Mouse (Mus musculus): ENCODE data around the gene Ccdc88b.

The Ccdc88b gene

DNA sequence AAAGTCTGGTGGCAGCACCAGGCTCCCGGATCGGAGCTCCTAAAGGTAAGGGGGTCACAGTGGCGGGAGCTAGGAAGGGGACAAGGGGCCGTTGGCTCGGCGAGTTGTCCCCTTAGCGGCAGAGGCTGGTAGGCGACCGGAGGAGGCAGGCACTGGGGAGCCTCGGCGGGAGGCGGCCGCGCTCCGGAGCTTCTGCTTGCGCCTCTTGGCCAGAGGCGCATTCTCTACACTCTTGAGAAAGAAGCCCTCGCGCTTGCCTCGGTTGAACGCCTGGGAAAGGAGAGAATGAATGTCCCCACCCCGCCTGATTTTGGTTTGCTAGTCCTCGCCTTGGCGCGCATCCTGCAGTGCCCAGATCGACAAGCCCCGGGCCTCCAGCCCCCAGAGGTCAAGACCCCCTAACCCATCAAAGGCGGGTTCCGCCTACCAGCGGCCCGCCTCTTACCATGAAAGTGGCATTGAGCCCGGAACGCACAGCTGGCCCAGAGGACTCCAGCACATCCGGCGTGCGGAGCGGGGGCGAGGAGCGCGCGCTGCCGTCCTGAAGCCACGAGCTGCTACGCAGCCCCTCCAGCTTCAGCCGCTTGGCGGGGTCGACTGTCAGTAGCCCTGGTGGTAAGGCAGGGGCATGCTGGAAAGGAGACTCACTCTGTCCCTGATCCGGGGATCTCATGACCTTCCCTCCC, 28.0 kb downstream of the Ccdc88b start:
- no peak for DNase-seq (ENCODE audit: low spot score)

DNA sequence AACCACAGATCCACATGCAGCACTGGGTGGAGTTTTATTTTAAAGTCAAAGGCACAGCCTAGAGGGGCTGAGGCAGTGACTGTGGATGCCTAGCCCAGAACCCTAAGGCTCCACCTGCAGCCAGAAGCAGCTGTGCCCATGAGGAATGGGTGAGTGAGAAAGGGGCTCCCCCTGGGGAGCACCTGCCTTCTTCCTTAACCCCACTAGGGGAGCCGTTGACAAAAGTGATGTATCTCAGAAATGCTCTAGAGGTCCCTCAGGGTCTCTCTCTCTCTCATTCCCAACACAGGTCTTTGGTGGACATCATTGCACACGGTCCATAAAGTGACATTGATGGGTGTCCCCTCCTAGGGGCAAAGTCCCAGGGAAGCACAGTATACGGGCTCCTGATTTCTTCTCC, 28.9 kb downstream of the Ccdc88b start:
- DNase-seq (ENCODE audit: low spot score), result no peak

DNA sequence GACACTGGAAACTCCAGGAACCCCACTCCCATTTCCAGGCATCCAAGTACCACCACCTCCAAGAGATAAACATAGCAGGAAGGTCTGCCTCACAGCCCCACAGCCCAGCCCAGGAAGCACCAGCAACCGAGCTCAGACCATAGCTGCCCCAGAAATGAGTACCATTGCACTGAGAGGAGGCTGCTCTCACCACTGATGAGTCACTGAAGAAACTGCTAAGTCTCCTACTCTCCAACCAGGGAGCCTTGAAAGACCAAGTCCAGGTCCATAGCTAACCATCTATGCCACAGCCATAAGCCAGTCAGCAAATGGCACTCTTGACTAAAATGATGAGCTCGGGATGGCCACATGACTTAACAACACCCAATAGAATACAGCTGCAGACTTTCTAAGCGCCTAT, 31.4 kb downstream of the Ccdc88b start:
- DNase-seq (ENCODE audit: low spot score), result no peak

DNA sequence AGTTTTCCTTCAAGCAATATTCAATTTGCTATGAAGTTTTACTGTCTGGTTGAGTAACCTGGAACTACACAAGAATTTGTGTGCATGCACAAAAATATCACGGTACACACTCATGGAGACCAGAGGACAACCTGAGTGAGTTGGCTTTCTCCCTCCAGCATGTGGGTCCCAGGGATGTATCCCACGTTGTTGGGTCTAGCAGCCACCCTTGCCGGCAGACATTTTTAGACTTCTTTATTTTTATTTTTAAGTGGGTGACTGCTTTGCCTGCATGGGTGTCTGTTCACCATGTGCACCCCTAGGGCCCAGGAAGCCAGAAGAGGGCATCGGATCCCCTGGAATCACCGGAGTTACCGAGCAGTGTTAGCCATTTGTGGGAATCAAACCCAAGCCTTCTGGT, 32.6 kb downstream of the Ccdc88b start:
- no peak for DNase-seq (ENCODE audit: low spot score)

DNA sequence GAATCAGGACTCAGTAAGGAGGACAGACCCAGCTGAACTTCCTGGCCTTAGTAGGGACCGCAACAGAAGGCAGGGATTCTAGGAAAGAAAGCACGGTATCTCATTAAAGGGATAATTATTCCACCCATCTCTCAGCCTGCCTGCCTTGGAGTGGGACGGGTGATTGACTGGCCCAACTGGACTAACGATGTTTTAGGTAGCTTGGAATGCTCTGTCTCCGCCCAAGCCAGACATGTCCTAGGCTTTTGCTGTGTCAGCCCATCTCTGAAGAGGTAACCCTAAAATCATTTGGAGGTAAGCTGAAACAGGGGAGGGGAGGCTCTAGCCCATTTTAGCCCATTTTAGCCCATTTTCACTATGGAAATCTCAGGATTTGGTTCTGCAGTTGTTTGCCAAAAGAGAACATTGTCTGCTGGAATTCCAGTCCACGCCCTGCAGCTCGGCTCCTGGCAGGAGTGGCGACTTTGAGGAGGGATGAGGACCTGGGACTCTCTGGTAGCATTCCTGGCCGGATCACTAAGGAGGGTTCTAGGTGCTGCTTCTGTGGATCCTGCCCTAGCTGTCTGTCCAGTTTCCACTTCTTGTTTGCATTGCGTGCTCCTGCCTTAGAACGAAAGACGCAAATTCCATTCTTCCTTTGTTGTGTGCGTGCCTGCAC, 37.3 kb downstream of the Ccdc88b start:
- no peak for DNase-seq (ENCODE audit: low spot score)

DNA sequence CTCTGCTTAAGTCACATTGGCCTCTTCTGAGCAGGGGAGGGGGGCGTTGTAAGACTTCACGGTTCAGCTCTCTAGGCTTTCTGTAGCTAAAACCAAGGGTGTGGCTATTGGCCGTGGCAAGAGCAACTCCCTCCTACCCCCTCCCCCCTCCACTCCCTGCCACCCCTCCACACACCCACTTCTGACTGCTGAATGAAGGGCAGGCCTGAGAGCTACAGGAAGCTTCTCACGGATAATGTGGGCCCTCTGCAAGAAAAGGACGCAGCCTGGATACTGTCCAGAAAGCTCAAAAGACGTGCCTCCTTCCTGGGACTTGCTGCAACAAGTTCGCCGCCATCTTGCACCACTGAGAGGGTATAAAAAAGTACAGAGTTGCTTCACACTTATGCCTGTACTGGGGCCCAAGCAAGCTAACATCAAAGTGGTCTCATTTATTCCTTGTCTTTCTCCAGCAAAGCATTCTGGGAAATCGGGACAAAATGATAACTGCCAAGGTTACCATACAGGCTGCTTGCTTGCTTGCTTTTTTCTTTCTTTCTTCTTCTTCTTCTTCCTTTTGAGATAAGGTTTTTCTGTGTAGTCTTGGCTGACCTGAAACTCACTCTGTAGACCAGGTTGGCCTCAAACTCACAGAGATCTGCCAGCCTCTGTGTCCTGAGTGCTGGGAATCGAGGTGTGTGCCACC, 38.7 kb downstream of the Ccdc88b start:
- no peak for DNase-seq (ENCODE audit: low spot score)

DNA sequence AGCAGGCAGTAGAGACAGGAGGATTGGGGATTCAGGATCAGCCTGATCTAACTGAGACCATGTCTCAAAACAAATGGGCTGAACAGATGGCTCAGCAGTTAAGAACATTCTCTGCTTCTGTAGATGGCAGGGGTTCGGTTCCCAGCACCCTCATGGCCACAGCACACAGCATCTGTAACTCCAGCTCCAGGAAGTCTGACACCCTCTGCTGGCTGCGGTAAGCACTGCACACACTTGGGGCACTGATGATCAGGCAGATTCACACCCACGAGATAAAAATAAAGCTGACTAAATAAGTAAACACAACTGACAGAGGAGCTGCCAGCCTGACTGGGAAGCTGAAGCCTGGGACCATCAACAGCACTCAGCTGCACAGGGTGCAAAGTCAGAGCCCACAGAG, 43.1 kb downstream of the Ccdc88b start:
- DNase-seq (ENCODE audit: low spot score), result no peak

DNA sequence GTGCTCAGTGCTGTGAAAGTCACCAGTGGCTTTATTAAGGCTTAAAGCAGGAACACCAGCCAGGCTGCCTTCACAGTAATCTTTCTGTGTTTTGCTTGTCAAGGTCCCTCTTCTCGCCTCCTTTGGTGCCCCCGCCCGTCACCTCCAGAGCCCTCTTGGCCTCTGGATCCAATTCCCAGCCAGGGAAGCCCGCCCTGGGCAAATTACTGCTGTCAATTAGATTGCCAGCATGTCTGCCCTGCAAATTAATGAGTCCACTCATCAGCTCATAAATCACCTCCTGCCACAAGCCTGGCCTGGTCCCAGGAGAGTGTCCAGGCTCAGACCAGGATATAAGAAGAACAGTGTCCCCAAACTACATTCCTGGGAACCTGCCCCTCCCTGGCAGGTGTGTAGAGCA, 43.6 kb downstream of the Ccdc88b start:
- no peak for DNase-seq (ENCODE audit: low spot score)
